Mouse (Mus musculus) stomach, postnatal 0 days (tissue): ENCODE measurements around the gene Chst5. TPM values are rescaled to one million over a fixed set of nuclear protein-coding genes. Genes with fewer than 3 reads are reported as not detected.
A peak's percentile ranks its signal among the peaks of the same experiment; 100 is the strongest.

Experiments used
- ATAC-seq: fragments of 200-750 bp; cut with Nextera tagmentation; 2 replicates; pipeline ENCODE4 v1.8.0; 2017; ENCODE audit not compliant: low FRiP score, low TSS enrichment
- DNase-seq: peaks from one replicate; pipeline ENCODE4 v3.0.0-alpha.2; 2016; ENCODE audit warnings: low spot score
- H3K27ac ChIP-seq: fragments of 300-500 bp; sonication (generic); replicated peaks from 2 replicates; pipeline ENCODE4 v1.5.1; 2014; ENCODE audit warnings: mild to moderate bottlenecking, control low read depth
- H3K27me3 ChIP-seq: fragments of 300-500 bp; sonication (generic); 2 replicates; pipeline ENCODE4 v1.6.1; 2014; ENCODE audit warnings: low read length; ENCODE audit not compliant: control insufficient read depth, insufficient read depth
- H3K36me3 ChIP-seq: fragments of 300-500 bp; sonication (generic); 2 replicates; pipeline ENCODE4 v1.6.1; 2014; ENCODE audit warnings: low read length, mixed read lengths; ENCODE audit not compliant: control insufficient read depth, insufficient read depth
- H3K4me1 ChIP-seq: fragments of 300-500 bp; sonication (generic); replicated peaks from 2 replicates; pipeline ENCODE4 v1.6.1; 2014; ENCODE audit warnings: antibody characterized with exemption; ENCODE audit not compliant: control insufficient read depth, insufficient read depth
- H3K4me2 ChIP-seq: fragments of 300-500 bp; sonication (generic); replicated peaks from 2 replicates; pipeline ENCODE4 v1.6.1; 2014; ENCODE audit warnings: low read depth, mild to moderate bottlenecking, control low read depth, moderate library complexity
- H3K4me3 ChIP-seq: fragments of 300-500 bp; sonication (generic); 2 replicates; pipeline ENCODE4 v1.5.1; 2014; ENCODE audit warnings: low read depth, low read length, control low read depth
- H3K9ac ChIP-seq: fragments of 300-500 bp; sonication (generic); 2 replicates; pipeline ENCODE4 v1.6.1; 2014; ENCODE audit warnings: mild to moderate bottlenecking, low read length, control low read depth, mixed read lengths
- H3K9me3 ChIP-seq: fragments of 300-500 bp; sonication (generic); 2 replicates; pipeline ENCODE4 v1.6.1; 2016; ENCODE audit warnings: low read length; ENCODE audit not compliant: control insufficient read depth
- CTCF ChIP-seq: IDR thresholded peaks from 2 replicates; pipeline ENCODE4 v1.5.1; 2016; ENCODE audit warnings: antibody characterized with exemption, low read depth, mild to moderate bottlenecking, moderate library complexity
- EP300 ChIP-seq: optimal IDR thresholded peaks from 2 replicates; pipeline ENCODE3; 2016; ENCODE audit warnings: antibody characterized with exemption
- WGBS: fragments of 180-500 bp; shearing (Covaris S2); extraction: QIAGEN DNeasy Blood & Tissue Kit; methylation state at CpG from one replicate; pipeline ENCODE4 v1.1.7; 2014; 5-methylcytosine and 5-hydroxymethylcytosine counted together
- polyA plus RNA-seq: library from polyadenylated mRNA; unstranded; fragments of >200 nt; fragmentation: Nextera tagmentation; extraction: Ambion mirVana; gene quantifications from 2 replicates; pipeline ENCODE4 v1.2.1, GENCODE M21; 2015

Gene Chst5
- polyA plus RNA-seq, 1 experiment from 2014 or later: 0.39 TPM

- Histone ChIP-seq H3K9ac (no peak overlapping the region), H3K4me2 (no peak overlapping the region), H3K9me3 (no peaks in the 10 kb centered on the region), H3K4me1 (no peaks in the 10 kb centered on the region), H3K4me3 (no peak overlapping the region), H3K27ac (no peak overlapping the region), H3K36me3 (peaks cover 15% of the 10 kb centered on the region), H3K27me3 (no peaks in the 10 kb centered on the region)
- ATAC-seq (no peak), DNase-seq (no peak)
- TF ChIP-seq EP300: no peak
- TF ChIP-seq CTCF: no peak
- 96% methylated on average over 7 of the region's 7 CpGs for WGBS
Measured at GRCm38 (mm10) chr8:111951317-111951716, 41.1 kb upstream of the Chst5 start.

GRCm38 (mm10) chr8:111950846-111951245 is 40.6 kb upstream of the Chst5 start:
- H3K4me3 ChIP-seq: no peak overlapping the region
- WGBS: 72% methylated on average over 3 of the region's 3 CpGs
- no peaks in the 10 kb centered on the region for H3K27me3 ChIP-seq
- ATAC-seq (no peak), DNase-seq (no peak)
- H3K9ac ChIP-seq: no peak overlapping the region
- H3K4me2 ChIP-seq: no peak overlapping the region
- no peak overlapping the region for H3K27ac ChIP-seq
- TF ChIP-seq CTCF (no peak), EP300 (no peak)
- no peaks in the 10 kb centered on the region for H3K9me3 ChIP-seq
- no peaks in the 10 kb centered on the region for H3K4me1 ChIP-seq
- H3K36me3 ChIP-seq: peaks cover 15% of the 10 kb centered on the region

- Histone ChIP-seq H3K9me3 (no peaks in the 10 kb centered on the region), H3K27ac (no peak overlapping the region), H3K27me3 (no peaks in the 10 kb centered on the region), H3K4me1 (no peaks in the 10 kb centered on the region), H3K4me3 (no peak overlapping the region), H3K9ac (no peak overlapping the region), H3K4me2 (no peak overlapping the region), H3K36me3 (peaks cover 5% of the 10 kb centered on the region; the same call in 1 of the 2 replicates)
- no peak for DNase-seq
- TF ChIP-seq CTCF: no peak
- TF ChIP-seq EP300: no peak
- 86% methylated on average over 8 of the region's 8 CpGs for WGBS
- ATAC-seq: no peak
Measured at GRCm38 (mm10) chr8:111947954-111948353, 37.7 kb upstream of the Chst5 start.

- no peaks in the 10 kb centered on the region for H3K9me3 ChIP-seq
- DNase-seq (no peak), ATAC-seq (no peak)
- no peaks in the 10 kb centered on the region for H3K27me3 ChIP-seq
- H3K36me3 ChIP-seq: peaks cover 5% of the 10 kb centered on the region; the same call in 1 of the 2 replicates
- H3K9ac ChIP-seq: no peak overlapping the region
- WGBS: 73% methylated on average over 2 of the region's 2 CpGs
- H3K27ac ChIP-seq: no peak overlapping the region
- TF ChIP-seq EP300 (no peak), CTCF (no peak)
- no peak overlapping the region for H3K4me2 ChIP-seq
- H3K4me1 ChIP-seq: no peaks in the 10 kb centered on the region
- no peak overlapping the region for H3K4me3 ChIP-seq
Measured at GRCm38 (mm10) chr8:111947144-111947543, 36.9 kb upstream of the Chst5 start.

GRCm38 (mm10) chr8:111943544-111943943 is 33.3 kb upstream of the Chst5 start:
- Histone ChIP-seq H3K9me3 (no peaks in the 10 kb centered on the region), H3K27me3 (no peaks in the 10 kb centered on the region), H3K36me3 (peaks cover 5% of the 10 kb centered on the region; the same call in 1 of the 2 replicates), H3K27ac (no peak overlapping the region), H3K4me1 (no peaks in the 10 kb centered on the region; the same call in 1 of the 2 replicates), H3K4me3 (no peak overlapping the region), H3K4me2 (no peak overlapping the region), H3K9ac (no peak overlapping the region)
- ATAC-seq: no peak
- no peak for DNase-seq
- TF ChIP-seq CTCF (no peak), EP300 (no peak)
- 86% methylated on average over 2 of the region's 2 CpGs for WGBS

- Histone ChIP-seq H3K27ac (peak overlapping the region; percentile 81), H3K4me2 (peak overlapping the region; percentile 78), H3K4me3 (peak overlapping the region; percentile 76), H3K27me3 (no peaks in the 10 kb centered on the region), H3K9ac (peak overlapping the region; percentile 88), H3K9me3 (no peaks in the 10 kb centered on the region), H3K4me1 (no peaks in the 10 kb centered on the region; the same call in 1 of the 2 replicates), H3K36me3 (peaks cover 2% of the 10 kb centered on the region; the same call in 1 of the 2 replicates)
- ATAC-seq (peak; percentile 25; the same call in 1 of the 2 replicates), DNase-seq (peak; percentile 63)
- under 1% methylated on average over 23 of the region's 23 CpGs for WGBS
- no peak for TF ChIP-seq EP300
- no peak for TF ChIP-seq CTCF
Measured at GRCm38 (mm10) chr8:111941101-111941454, 30.8 kb upstream of the Chst5 start.
